Mouse (Mus musculus): ENCODE measurements around the gene Serf2. TPM values are rescaled to one million over a fixed set of nuclear protein-coding genes. Genes with fewer than 3 reads are reported as not detected.
"Not testable (repeated sequence)": the region's sequence is repeated elsewhere in the genome, so short reads cannot be mapped to it uniquely, and the experiment has no call there.

Gene Serf2
- polyA plus RNA-seq, 1 experiment: 891 TPM

- H3K79me2 ChIP-seq (ENCODE audit: control insufficient read depth, insufficient read depth): no peaks in the 10 kb centered on the region
- no peak overlapping the region for H3K4me3 ChIP-seq
- no peaks in the 10 kb centered on the region for H3K36me3 ChIP-seq (ENCODE audit: control insufficient read depth, insufficient read depth)
- no peak overlapping the region for H3ac ChIP-seq (ENCODE audit: control insufficient read depth, insufficient read length)
- no peak overlapping the region for H3K4me2 ChIP-seq (ENCODE audit: low read depth)
- no peak for TF ChIP-seq POLR2A (IDR thresholded peaks at IDR 0.05; ENCODE audit: insufficient read length, low read depth)
- no peak for TF ChIP-seq MAX (IDR thresholded peaks at IDR 0.05; ENCODE audit: low read depth)
- TF ChIP-seq TCF3 (IDR thresholded peaks at IDR 0.05; ENCODE audit: insufficient read length, low read depth): no peak
- TF ChIP-seq POLR2AphosphoS2 (IDR thresholded peaks at IDR 0.05; ENCODE audit: insufficient read length, low read depth): no peak
- no peak for TF ChIP-seq REST (IDR thresholded peaks at IDR 0.05; ENCODE audit: insufficient read depth, insufficient read length)
- TF ChIP-seq MYOG (IDR thresholded peaks at IDR 0.05; ENCODE audit: control insufficient read depth in 1 of 3, insufficient read depth in 1 of 3, insufficient read length in 2 of 3, low read depth in 2 of 3): no peak
- no peak for TF ChIP-seq E2F4 (IDR thresholded peaks at IDR 0.05; ENCODE audit: insufficient read depth)
- no peak for TF ChIP-seq SRF (IDR thresholded peaks at IDR 0.05; ENCODE audit: control insufficient read depth, insufficient read length, low read depth)
- TF ChIP-seq TCF12 (IDR thresholded peaks at IDR 0.05; ENCODE audit: insufficient read depth, poor library complexity, severe bottlenecking): no peak
- no peak for TF ChIP-seq USF1 (IDR thresholded peaks at IDR 0.05; ENCODE audit: low read depth)
- TF ChIP-seq CEBPB (IDR thresholded peaks at IDR 0.05; ENCODE audit: insufficient read depth, poor library complexity, severe bottlenecking): no peak
- TF ChIP-seq MYOD1 (IDR thresholded peaks at IDR 0.05; ENCODE audit: control insufficient read depth in 1 of 3, insufficient read length in 2 of 3, low read depth in 2 of 3): no peak
- H3K27me3 ChIP-seq (ENCODE audit: control insufficient read depth, insufficient read depth, insufficient read length): peaks cover 7% of the 10 kb centered on the region
These were observed 34.6 kb downstream of the Serf2 start for GRCm38 (mm10) chr2:121483576-121483975.

DNA sequence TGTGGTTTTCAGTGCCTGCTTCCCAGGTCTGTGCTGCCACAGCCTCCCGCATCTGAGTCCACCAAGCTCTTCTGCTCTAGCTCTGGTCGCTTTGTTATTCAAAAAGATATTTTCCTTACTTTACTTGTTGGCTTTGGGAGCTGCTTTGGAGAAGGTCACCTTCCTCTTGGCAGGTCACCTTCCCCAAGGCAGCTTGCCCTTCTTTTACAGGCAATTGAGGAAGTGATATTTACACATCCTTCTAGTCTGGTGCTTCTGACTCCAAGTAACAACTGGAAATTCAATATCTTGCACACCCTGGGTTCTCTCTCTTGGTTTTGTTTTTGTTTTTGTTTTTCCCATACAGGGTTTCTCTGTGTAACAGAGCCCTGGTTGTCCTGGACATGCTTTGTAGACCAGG lies 35.4 kb downstream of the Serf2 start:
- not testable (repeated sequence) for H3ac ChIP-seq (ENCODE audit: control insufficient read depth, insufficient read length); H3K79me2 ChIP-seq (ENCODE audit: control insufficient read depth, insufficient read depth); H3K4me2 ChIP-seq (ENCODE audit: low read depth); H3K27me3 ChIP-seq (ENCODE audit: control insufficient read depth, insufficient read depth, insufficient read length); H3K36me3 ChIP-seq (ENCODE audit: control insufficient read depth, insufficient read depth); H3K4me3 ChIP-seq

DNA sequence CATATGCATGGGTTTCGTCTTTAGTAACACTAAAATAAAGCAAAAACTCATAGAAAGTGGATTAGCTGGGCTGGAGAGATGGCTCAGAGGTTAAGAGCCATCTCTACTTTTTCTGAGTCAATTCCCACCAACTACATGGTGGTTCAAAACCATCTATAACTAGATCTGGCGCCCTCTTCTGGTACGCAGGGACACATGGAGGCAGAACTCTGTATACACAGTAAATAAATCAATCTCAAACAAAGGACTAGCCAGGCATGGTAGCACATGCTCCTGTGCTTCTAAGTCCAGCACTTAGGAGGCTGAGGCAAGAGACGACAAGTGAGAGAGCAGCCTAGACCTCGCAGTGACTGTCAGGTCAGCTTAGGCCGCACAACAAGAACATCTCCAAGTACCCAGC lies 52.6 kb downstream of the Serf2 start:
- not testable (repeated sequence) for H3K36me3 ChIP-seq (ENCODE audit: control insufficient read depth, insufficient read depth); H3K79me2 ChIP-seq (ENCODE audit: control insufficient read depth, insufficient read depth); H3K4me2 ChIP-seq (ENCODE audit: low read depth); H3K4me3 ChIP-seq; H3ac ChIP-seq (ENCODE audit: control insufficient read depth, insufficient read length); H3K27me3 ChIP-seq (ENCODE audit: control insufficient read depth, insufficient read depth, insufficient read length)

DNA sequence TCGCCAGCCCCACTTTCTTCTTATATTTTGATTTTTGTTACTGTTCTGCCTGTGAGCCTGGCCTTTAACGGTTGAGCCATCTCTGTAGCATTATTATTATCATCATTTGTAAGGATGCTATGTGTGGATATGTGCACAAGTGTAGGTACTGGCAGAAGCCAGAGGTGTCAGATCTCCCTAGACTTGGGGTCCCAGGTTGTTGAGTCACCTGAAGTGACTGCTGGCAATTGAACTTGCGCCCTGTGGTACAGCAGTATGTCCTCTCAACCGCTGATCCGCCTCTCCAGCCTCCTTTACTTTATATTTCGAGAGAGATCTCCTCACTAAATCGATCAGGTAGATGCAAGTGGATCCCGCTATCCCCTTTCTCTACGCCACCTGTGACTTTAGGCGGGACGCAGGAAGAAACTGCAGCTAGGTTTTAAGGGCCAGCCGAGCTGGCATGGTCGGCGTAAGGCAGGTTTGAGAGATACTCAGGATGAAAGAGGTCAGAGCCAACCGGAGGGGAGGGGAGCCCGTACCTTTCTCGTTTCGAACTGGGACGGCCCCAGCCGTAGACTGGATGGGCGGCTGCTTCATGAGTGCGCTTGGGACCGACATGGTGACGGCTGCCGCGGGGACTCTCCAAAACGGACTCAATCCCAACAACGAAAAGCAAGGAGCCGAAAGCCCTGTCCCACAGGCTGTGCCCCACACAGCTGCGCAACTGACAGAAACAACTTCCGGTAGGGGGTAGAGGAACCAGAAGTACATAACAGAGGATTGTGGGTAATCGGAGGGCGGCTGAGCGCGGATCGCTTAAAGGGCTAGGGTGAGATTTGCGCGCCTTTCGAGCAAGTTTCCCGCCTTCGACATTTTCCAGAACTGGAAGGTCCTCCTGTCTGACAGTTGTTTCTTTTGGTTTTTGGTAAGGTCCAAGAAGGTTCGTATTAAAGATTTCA lies 57.2 kb downstream of the Serf2 start, which contains the start of the genes Mfap1a and Wdr76:
Gene Mfap1a, minus strand, starts transcription at position 724 of the 941 bp plus-strand sequence.
Gene Wdr76, plus strand, starts transcription at position 782 of the 941 bp plus-strand sequence.
- H3K4me2 ChIP-seq (ENCODE audit: low read depth): peak within 1 kb of the TSS; percentile 83
- H3ac ChIP-seq (ENCODE audit: control insufficient read depth, insufficient read length): peak within 1 kb of the TSS; percentile 6
- TF ChIP-seq POLR2AphosphoS2 (IDR thresholded peaks at IDR 0.05; ENCODE audit: insufficient read length, low read depth) (peak; percentile 91), MYOD1 (IDR thresholded peaks at IDR 0.05; ENCODE audit: control insufficient read depth in 1 of 3, insufficient read length in 2 of 3, low read depth in 2 of 3) (peak in 2 of 3 experiments; percentile 29 to 50), MYOG (IDR thresholded peaks at IDR 0.05; ENCODE audit: control insufficient read depth in 1 of 3, insufficient read depth in 1 of 3, insufficient read length in 2 of 3, low read depth in 2 of 3) (peak in 2 of 3 experiments; percentile 22 to 68), POLR2A (IDR thresholded peaks at IDR 0.05; ENCODE audit: insufficient read length, low read depth) (peak; percentile 88), E2F4 (IDR thresholded peaks at IDR 0.05; ENCODE audit: insufficient read depth) (peak; percentile 84), TCF12 (IDR thresholded peaks at IDR 0.05; ENCODE audit: insufficient read depth, poor library complexity, severe bottlenecking) (peak; percentile 4)

DNA sequence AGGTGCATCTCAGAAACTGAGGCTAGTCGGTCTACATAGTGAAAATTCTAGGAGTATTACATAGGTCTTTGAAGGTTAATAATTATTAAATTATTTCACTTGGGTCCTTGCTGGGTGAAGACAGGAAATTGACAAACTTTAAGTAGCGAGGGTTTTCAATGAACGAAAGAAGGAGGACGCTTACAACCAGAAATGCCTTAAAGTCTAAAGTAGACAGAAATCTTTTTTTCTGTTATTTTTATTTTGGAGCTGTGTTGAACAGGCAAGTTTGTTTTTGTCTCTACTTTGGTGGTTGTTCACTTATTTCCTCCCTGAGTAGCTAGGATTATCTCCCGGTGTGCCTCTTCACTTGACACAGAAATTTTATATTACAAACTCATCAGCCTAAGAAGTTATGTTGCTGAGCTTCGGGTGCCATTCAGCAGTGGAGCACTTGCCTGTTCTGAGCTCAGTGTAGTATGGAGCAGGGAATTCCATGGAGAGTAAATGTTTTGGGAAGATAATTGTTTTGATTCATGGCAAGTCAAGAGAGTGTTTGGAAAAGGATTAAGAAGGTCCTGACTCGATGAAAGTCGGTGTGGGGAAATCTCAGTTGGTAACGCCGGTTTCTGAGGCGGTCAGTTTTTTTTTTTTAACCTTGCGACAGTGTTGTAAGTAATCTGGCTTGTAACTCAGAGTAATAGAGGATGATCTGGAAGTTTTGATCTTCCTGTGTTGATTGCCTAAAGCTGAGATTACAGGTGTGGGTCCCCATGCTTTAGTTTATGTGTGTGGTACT lies 58.4 kb downstream of the Serf2 start:
- no peak overlapping the region for H3ac ChIP-seq (ENCODE audit: control insufficient read depth, insufficient read length)
- peak overlapping the region; percentile 69 for H3K4me3 ChIP-seq
- H3K36me3 ChIP-seq (ENCODE audit: control insufficient read depth, insufficient read depth): no peaks in the 10 kb centered on the region
- peak overlapping the region; percentile 83 for H3K4me2 ChIP-seq (ENCODE audit: low read depth)
- no peaks in the 10 kb centered on the region for H3K27me3 ChIP-seq (ENCODE audit: control insufficient read depth, insufficient read depth, insufficient read length)
- TF ChIP-seq REST (IDR thresholded peaks at IDR 0.05; ENCODE audit: insufficient read depth, insufficient read length) (no peak), MYOD1 (IDR thresholded peaks at IDR 0.05; ENCODE audit: control insufficient read depth in 1 of 3, insufficient read length in 2 of 3, low read depth in 2 of 3) (no peak), MAX (IDR thresholded peaks at IDR 0.05; ENCODE audit: low read depth) (no peak), MYOG (IDR thresholded peaks at IDR 0.05; ENCODE audit: control insufficient read depth in 1 of 3, insufficient read depth in 1 of 3, insufficient read length in 2 of 3, low read depth in 2 of 3) (no peak), SRF (IDR thresholded peaks at IDR 0.05; ENCODE audit: control insufficient read depth, insufficient read length, low read depth) (no peak), POLR2AphosphoS2 (IDR thresholded peaks at IDR 0.05; ENCODE audit: insufficient read length, low read depth) (no peak), TCF3 (IDR thresholded peaks at IDR 0.05; ENCODE audit: insufficient read length, low read depth) (no peak), USF1 (IDR thresholded peaks at IDR 0.05; ENCODE audit: low read depth) (no peak), TCF12 (IDR thresholded peaks at IDR 0.05; ENCODE audit: insufficient read depth, poor library complexity, severe bottlenecking) (no peak), POLR2A (IDR thresholded peaks at IDR 0.05; ENCODE audit: insufficient read length, low read depth) (no peak), CEBPB (IDR thresholded peaks at IDR 0.05; ENCODE audit: insufficient read depth, poor library complexity, severe bottlenecking) (no peak), E2F4 (IDR thresholded peaks at IDR 0.05; ENCODE audit: insufficient read depth) (no peak)
- H3K79me2 ChIP-seq (ENCODE audit: control insufficient read depth, insufficient read depth): peaks cover 31% of the 10 kb centered on the region

More for the DNA sequence above, 57.2 kb downstream of the Serf2 start, which contains the start of the genes Mfap1a and Wdr76:
- not testable (repeated sequence) for H3K27me3 ChIP-seq (ENCODE audit: control insufficient read depth, insufficient read depth, insufficient read length); H3K36me3 ChIP-seq (ENCODE audit: control insufficient read depth, insufficient read depth)
- Histone ChIP-seq H3K4me3 (peak within 1 kb of the TSS; percentile 69), H3K79me2 (ENCODE audit: control insufficient read depth, insufficient read depth) (peaks cover 31% of the 10 kb centered on the region)

Measured in myocyte (in vitro differentiated cells).